Mouse (Mus musculus): ENCODE measurements around the gene Apip.

DNA sequence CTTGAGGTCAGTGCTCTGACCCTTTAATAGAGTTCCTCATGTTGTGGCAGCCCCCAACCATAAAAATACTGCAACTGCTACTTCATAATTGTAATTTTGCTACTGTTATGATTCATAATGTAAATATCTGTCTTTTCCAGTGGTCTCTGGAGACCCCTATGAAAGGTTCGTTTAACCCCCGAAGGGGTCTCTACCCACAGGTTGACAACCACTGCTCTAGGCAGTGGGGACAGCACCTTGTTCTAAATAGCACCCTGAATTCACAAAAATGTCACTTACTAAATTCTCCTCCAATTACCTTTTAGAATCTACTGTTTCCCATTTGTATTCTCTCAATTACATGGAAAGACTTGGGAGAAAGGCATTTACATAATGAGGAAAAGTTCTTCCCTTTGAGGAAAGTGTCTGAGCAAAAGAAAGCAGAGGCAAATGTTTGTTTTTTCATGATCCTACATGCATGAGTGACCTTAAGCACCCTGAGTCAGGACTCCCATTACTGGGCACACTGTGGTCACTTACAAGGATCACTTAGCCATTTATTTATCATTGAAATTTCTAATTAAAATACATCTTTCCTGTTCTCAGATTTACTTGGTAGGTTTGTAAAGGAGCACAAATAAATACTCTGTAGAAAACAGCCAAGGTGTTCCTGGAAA, 5.8 kb upstream of the Apip start:
- TF ChIP-seq POLR2A (IDR thresholded peaks at IDR 0.05; ENCODE audit: insufficient read depth, low read depth, low read length) (no peak), CTCF (IDR thresholded peaks at IDR 0.05) (no peak), EP300 (IDR thresholded peaks at IDR 0.05; ENCODE audit: insufficient read depth, low read depth, low read length) (no peak)
